8 mouse cellular contexts compared by ENCODE assay signal in the genomic region with DNA sequence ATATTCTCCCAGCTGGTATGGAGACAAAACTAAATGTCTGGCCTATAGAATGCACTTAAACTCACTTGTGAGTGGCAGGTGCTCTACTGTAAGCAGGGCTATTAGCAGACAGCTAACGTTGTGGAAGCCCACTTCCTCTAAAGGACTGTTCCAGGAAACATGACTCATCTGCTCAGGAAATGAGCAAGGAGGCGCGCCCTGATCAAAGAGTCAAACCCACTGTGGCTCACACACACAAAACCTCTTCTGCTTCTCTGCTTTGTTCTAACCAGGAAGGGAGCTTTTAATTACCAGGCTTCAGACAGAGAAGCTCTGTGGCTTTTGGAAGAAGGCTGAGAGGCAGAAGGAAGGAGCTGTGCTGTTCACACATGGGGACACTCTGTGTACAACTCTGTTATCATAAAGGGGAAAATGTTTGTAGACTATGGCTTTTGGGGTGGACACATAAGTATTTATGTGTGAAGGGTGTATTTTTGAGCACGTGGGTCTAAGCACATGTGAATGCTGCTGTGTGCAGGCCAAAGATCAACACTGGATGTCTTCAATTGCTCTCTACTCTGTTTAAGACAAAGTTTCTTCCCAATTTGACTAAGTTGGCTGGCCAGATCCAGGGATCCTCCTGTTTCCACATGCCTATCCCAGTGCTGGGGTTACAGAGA.
A peak's percentile ranks its signal among the peaks of the same experiment; 100 is the strongest.
DNase-seq lines count a peak whose midpoint lies in the region; ATAC-seq and TF ChIP-seq lines count a peak whose summit lies in the region.

No protein-coding gene starts in this region.

- no peak for TF ChIP-seq EP300 in stomach, postnatal 0 days (optimal IDR thresholded peaks at IDR 0.05)

- no peak overlapping the region for H3K9ac ChIP-seq in heart, embryonic 14.5 days (ENCODE audit: low read length)
- no peak overlapping the region for H3K9ac ChIP-seq in stomach, postnatal 0 days (ENCODE audit: low read length)

- peak overlapping the region; percentile 78 to 85 for H3K27ac ChIP-seq in heart, embryonic 14.5 days (replicated peaks in 1 of 2; ENCODE audit: control insufficient read depth in 1 of 2, insufficient read depth in 1 of 2, low read depth in 2 of 2, low read length in 2 of 2)
- peak overlapping the region; percentile 76 for H3K27ac ChIP-seq in stomach, postnatal 0 days (replicated peaks)

- DNase-seq in gastrocnemius, postnatal 25 days: peak; percentile 50
- no peak for DNase-seq in gastrocnemius, postnatal 10 days
- peak; percentile 52 for DNase-seq in kidney, postnatal 10 days
- DNase-seq in stomach, postnatal 0 days (ENCODE audit: low spot score): peak; percentile 57
- DNase-seq in adipocyte (ENCODE audit: low spot score): no peak

- H3K9me3 ChIP-seq in heart, embryonic 14.5 days (ENCODE audit: control insufficient read depth, low read length): no peaks in the 10 kb centered on the region
- no peaks in the 10 kb centered on the region for H3K9me3 ChIP-seq in stomach, postnatal 0 days (ENCODE audit: control insufficient read depth, low read length)

- ATAC-seq in common myeloid progenitor, adult 5-6 weeks (replicated peaks; ENCODE audit: low read depth, poor library complexity, severe bottlenecking): peak; percentile 91
- peak; percentile 80 for ATAC-seq in heart, embryonic 14.5 days (ENCODE audit: insufficient number of reproducible peaks, insufficient read depth, low FRiP score, low read depth)
- ATAC-seq in megakaryocyte progenitor cell, adult 5-6 weeks (replicated peaks; ENCODE audit: poor library complexity): peak; percentile 86
- peak; percentile 93 for ATAC-seq in stomach, postnatal 0 days (ENCODE audit: low FRiP score, low TSS enrichment)

- H3K27me3 ChIP-seq in heart, embryonic 14.5 days (ENCODE audit: control insufficient read depth, insufficient read depth, low read length): no peaks in the 10 kb centered on the region
- no peaks in the 10 kb centered on the region for H3K27me3 ChIP-seq in stomach, postnatal 0 days (ENCODE audit: control insufficient read depth, insufficient read depth, low read length)

- no peak overlapping the region for H3K4me3 ChIP-seq in heart, embryonic 14.5 days (ENCODE audit: control insufficient read depth in 1 of 2, insufficient read depth in 1 of 2, low read depth in 1 of 2, low read length in 2 of 2)
- no peak overlapping the region for H3K4me3 ChIP-seq in stomach, postnatal 0 days (ENCODE audit: low read depth, low read length)

- no peak overlapping the region for H3K4me2 ChIP-seq in heart, embryonic 14.5 days (ENCODE audit: low read length)
- H3K4me2 ChIP-seq in stomach, postnatal 0 days (replicated peaks; ENCODE audit: low read depth): no peak overlapping the region

- WGBS in heart, embryonic 14.5 days: 48% methylated on average over 4 of the region's 4 CpGs
- 31% methylated on average over 4 of the region's 4 CpGs for WGBS in stomach, postnatal 0 days

- no peak for TF ChIP-seq CTCF in stomach, postnatal 0 days (IDR thresholded peaks at IDR 0.05; ENCODE audit: low read depth)

- H3K36me3 ChIP-seq in heart, embryonic 14.5 days (ENCODE audit: control insufficient read depth, insufficient read depth, low read length): no peaks in the 10 kb centered on the region
- H3K36me3 ChIP-seq in stomach, postnatal 0 days (ENCODE audit: control insufficient read depth, insufficient read depth, low read length): no peaks in the 10 kb centered on the region

- peaks cover 4 to 8% of the 10 kb centered on the region in 2 experiments; a peak in 3 of 4 replicates for H3K4me1 ChIP-seq in heart, embryonic 14.5 days (ENCODE audit: control insufficient read depth in 2 of 2, insufficient read depth in 2 of 2, low read length in 2 of 2)
- no peaks in the 10 kb centered on the region for H3K4me1 ChIP-seq in stomach, postnatal 0 days (replicated peaks; ENCODE audit: control insufficient read depth, insufficient read depth)

Comparison
In these comparisons a context has a peak if more than half of its experiments do, and no peak if none do; other contexts are left out.
1. DNase-seq: peak in gastrocnemius, postnatal 25 days (single experiment), kidney, postnatal 10 days (single experiment) and stomach, postnatal 0 days (single experiment); none in gastrocnemius, postnatal 10 days (single experiment) and adipocyte (single experiment).
2. Peak in every context shown above with its lines, with median percentiles within 50 percentile points of each other: ATAC-seq.